Mouse (Mus musculus): ENCODE data around the gene Gpr3. TPM values are rescaled to one million over a fixed set of nuclear protein-coding genes. Genes with fewer than 3 reads are reported as not detected.

Gene Gpr3
- polyA plus RNA-seq, 1 experiment = not detected

- Histone ChIP-seq H3K36me3 (ENCODE audit: control insufficient read depth, insufficient read depth, low read length) (peaks cover 28% of the 10 kb centered on the region), H3K27ac (ENCODE audit: insufficient read depth, low read depth, low read length) (no peak overlapping the region), H3K4me1 (ENCODE audit: control insufficient read depth, insufficient read depth, insufficient read length, low read length) (no peaks in the 10 kb centered on the region), H3K27me3 (ENCODE audit: control insufficient read depth, insufficient read depth, low read length) (no peaks in the 10 kb centered on the region), H3K4me3 (ENCODE audit: low read depth, low read length) (no peak overlapping the region)
- 82% methylated on average over 8 of the region's 8 CpGs for WGBS
- TF ChIP-seq CTCF (IDR thresholded peaks at IDR 0.05; ENCODE audit: extremely low read depth, insufficient read length, insufficient replicate concordance, low read depth, low read length) (no peak), POLR2A (IDR thresholded peaks at IDR 0.05; ENCODE audit: low read depth, low read length) (no peak)
Observed at GRCm38 (mm10) chr4:133160211-133160610, 52.1 kb downstream of the Gpr3 start.

GRCm38 (mm10) chr4:133159646-133160045, 52.7 kb downstream of the Gpr3 start:
- TF ChIP-seq POLR2A (IDR thresholded peaks at IDR 0.05; ENCODE audit: low read depth, low read length) (no peak), CTCF (IDR thresholded peaks at IDR 0.05; ENCODE audit: extremely low read depth, insufficient read length, insufficient replicate concordance, low read depth, low read length) (no peak)
- Histone ChIP-seq H3K4me3 (ENCODE audit: low read depth, low read length) (no peak overlapping the region), H3K27me3 (ENCODE audit: control insufficient read depth, insufficient read depth, low read length) (no peaks in the 10 kb centered on the region), H3K27ac (ENCODE audit: insufficient read depth, low read depth, low read length) (peak overlapping the region; percentile 59; the same call in 1 of the 2 replicates), H3K36me3 (ENCODE audit: control insufficient read depth, insufficient read depth, low read length) (peaks cover 26% of the 10 kb centered on the region), H3K4me1 (ENCODE audit: control insufficient read depth, insufficient read depth, insufficient read length, low read length) (no peaks in the 10 kb centered on the region)
- 82% methylated on average over 4 of the region's 4 CpGs for WGBS

Other genes with a start within 250 kb of the Gpr3 start
- gene Fgr, start 238.4 kb downstream of the Gpr3 start, polyA plus RNA-seq (2012; rRNA removed) = 3.5 and 3.8 TPM in 2 replicates
- 13.8 and 23.7 TPM in 2 replicates for gene Ahdc1, start 201.3 kb downstream of the Gpr3 start, polyA plus RNA-seq (2012; rRNA removed)
- 37.6 and 97.6 TPM in 2 replicates for gene Wasf2, start 82.0 kb downstream of the Gpr3 start, polyA plus RNA-seq (2012; rRNA removed)
- gene Cd164l2, start 405 bp downstream of the Gpr3 start, polyA plus RNA-seq (2012; rRNA removed) = 0.61 and 0.93 TPM in 2 replicates
- gene Map3k6, start 28.3 kb upstream of the Gpr3 start, polyA plus RNA-seq (2012; rRNA removed) = 1.7 and 75.5 TPM in 2 replicates
- 10.9 and 12.7 TPM in 2 replicates for gene Sytl1, start 50.6 kb upstream of the Gpr3 start, polyA plus RNA-seq (2012; rRNA removed)
- gene Tmem222, start 65.3 kb upstream of the Gpr3 start, polyA plus RNA-seq (2012; rRNA removed) = 26.2 and 58.0 TPM in 2 replicates
- gene Wdtc1, start 140.9 kb upstream of the Gpr3 start, polyA plus RNA-seq (2012; rRNA removed) = 49.3 and 90.5 TPM in 2 replicates
- 35.4 and 46.3 TPM in 2 replicates for gene Slc9a1, start 157.2 kb upstream of the Gpr3 start, polyA plus RNA-seq (2012; rRNA removed)

Data from small intestine, adult 2 months (tissue).